Mouse (Mus musculus) heart, embryonic 16.5 days (tissue): ENCODE measurements around the gene Cggbp1. TPM values are rescaled to one million over a fixed set of nuclear protein-coding genes. Genes with fewer than 3 reads are reported as not detected.
A peak's percentile ranks its signal among the peaks of the same experiment; 100 is the strongest.
"Not testable (repeated sequence)": the region's sequence is repeated elsewhere in the genome, so short reads cannot be mapped to it uniquely, and the experiment has no call there.

Source experiments
- ATAC-seq: fragments of 200-750 bp; cut with Nextera tagmentation; replicated peaks from 2 replicates; pipeline ENCODE4 v1.8.0; 2017; ENCODE audit warnings: moderate number of reproducible peaks; ENCODE audit not compliant: insufficient read depth, low FRiP score; ENCODE audit errors: extremely low read depth
- H3K27ac ChIP-seq: fragments of 300-500 bp; sonication (generic); 2 replicates; pipeline ENCODE4 v1.5.1; 2014; ENCODE audit warnings: mild to moderate bottlenecking, low read length, control low read depth, moderate library complexity
- H3K27me3 ChIP-seq: fragments of 300-500 bp; sonication (generic); 2 replicates; pipeline ENCODE4 v1.6.1; 2014; ENCODE audit warnings: low read length, mixed read lengths; ENCODE audit not compliant: control insufficient read depth, insufficient read depth
- H3K36me3 ChIP-seq: fragments of 300-500 bp; sonication (generic); 2 replicates; pipeline ENCODE4 v1.6.1; 2014; ENCODE audit not compliant: control insufficient read depth, insufficient read depth
- H3K4me1 ChIP-seq: fragments of 300-500 bp; sonication (generic); 2 replicates; pipeline ENCODE4 v1.6.1; 2014; ENCODE audit warnings: low read length, mixed read lengths; ENCODE audit not compliant: control insufficient read depth, insufficient read depth
- H3K4me2 ChIP-seq: fragments of 300-500 bp; sonication (generic); 2 replicates; pipeline ENCODE4 v1.6.1; 2014; ENCODE audit warnings: low read depth, mild to moderate bottlenecking, control low read depth, low read length
- H3K4me3 ChIP-seq: fragments of 300-500 bp; sonication (generic); 2 replicates; pipeline ENCODE4 v1.5.1; 2014; ENCODE audit warnings: mild to moderate bottlenecking, control low read depth, low read length
- H3K9ac ChIP-seq: fragments of 300-500 bp; sonication (generic); 2 replicates; pipeline ENCODE4 v1.6.1; 2014; ENCODE audit warnings: low read length, control low read depth
- H3K9me3 ChIP-seq: fragments of 300-500 bp; sonication (generic); replicated peaks from 2 replicates; pipeline ENCODE4 v1.6.1; 2016; ENCODE audit warnings: low read length; ENCODE audit not compliant: control insufficient read depth
- WGBS: fragments of 180-500 bp; shearing (Covaris S2); extraction: QIAGEN DNeasy Blood & Tissue Kit; methylation state at CpG from one replicate; pipeline ENCODE4 v1.1.7; 2014; 5-methylcytosine and 5-hydroxymethylcytosine counted together
- polyA plus RNA-seq: library from polyadenylated mRNA; unstranded; fragments of >200 nt; fragmentation: Nextera tagmentation; extraction: Ambion mirVana; gene quantifications from 2 replicates; pipeline ENCODE4 v1.2.1, GENCODE M21; 2015

The Cggbp1 gene
- polyA plus RNA-seq, 1 experiment from 2014 or later: 52.2 TPM

DNA sequence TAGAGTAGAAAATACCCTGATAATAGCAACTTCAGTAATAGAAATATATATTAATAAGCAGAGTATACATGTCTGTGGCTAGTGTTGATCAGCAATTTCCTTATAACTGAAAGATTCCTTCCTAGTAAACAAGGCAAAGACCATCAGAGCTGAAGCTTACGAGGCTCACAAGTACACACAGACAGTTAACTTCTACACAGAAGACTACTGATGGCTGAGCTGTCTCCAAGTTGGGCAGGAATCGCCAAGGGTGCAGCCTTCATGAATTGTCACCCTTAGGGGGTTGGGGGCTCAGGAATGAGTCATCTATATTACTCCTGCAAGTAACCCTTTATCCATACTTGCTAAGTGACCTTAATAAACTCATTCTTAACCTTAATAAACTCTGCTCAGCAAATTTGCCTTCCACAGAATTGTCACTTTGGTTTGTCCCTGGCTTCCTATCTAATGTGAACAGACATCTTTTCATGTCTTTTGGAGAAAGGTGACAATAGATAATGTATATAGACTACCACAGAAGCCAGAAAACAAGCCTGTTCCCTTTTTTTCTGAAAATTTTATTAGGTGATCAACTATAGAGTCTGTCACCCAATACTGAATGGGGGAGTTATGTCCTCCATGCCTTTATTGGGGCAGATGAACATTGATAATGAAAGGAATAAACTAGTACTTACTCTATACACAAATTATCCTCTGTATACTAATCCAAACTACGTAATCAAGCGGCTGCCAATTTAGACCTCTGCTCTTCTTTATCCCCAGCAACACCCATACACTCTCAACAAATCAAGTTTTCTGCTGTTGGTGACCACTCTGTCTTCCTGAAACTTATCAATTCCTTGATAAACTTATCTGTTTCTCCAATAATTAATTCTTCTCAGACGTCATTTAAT lies 10.1 kb upstream of the Cggbp1 start:
- 85% methylated on average over 5 of the region's 5 CpGs for WGBS
- Histone ChIP-seq H3K4me3 (no peak overlapping the region), H3K9me3 (no peaks in the 10 kb centered on the region), H3K4me1 (peaks cover 3% of the 10 kb centered on the region; the same call in 1 of the 2 replicates), H3K9ac (no peak overlapping the region), H3K27me3 (no peaks in the 10 kb centered on the region), H3K4me2 (no peak overlapping the region), H3K27ac (no peak overlapping the region), H3K36me3 (no peaks in the 10 kb centered on the region)
- no peak for ATAC-seq

DNA sequence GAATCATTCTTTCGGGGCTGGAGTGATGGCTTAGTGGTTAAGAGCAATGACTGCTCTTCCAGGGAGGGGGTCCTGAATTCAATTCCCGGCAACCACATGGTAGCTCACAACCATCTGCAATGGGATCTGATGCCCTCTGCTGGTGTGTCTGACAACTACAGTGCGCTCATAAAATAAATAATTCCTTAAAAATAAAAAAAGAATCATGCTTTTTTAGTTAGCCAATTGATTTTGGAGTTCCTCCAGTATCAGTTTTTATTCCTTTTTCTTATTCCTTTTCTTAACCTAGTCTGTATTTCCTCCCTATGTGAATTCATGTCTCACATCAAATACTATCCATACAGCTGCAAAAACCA lies 9.4 kb upstream of the Cggbp1 start:
- H3K4me3 ChIP-seq: no peak overlapping the region
- ATAC-seq: no peak
- 94% methylated on average over 3 of the region's 3 CpGs for WGBS
- H3K4me1 ChIP-seq: peaks cover 3% of the 10 kb centered on the region; the same call in 1 of the 2 replicates
- H3K9me3 ChIP-seq: no peaks in the 10 kb centered on the region
- H3K9ac ChIP-seq: no peak overlapping the region
- H3K27me3 ChIP-seq: no peaks in the 10 kb centered on the region
- no peaks in the 10 kb centered on the region for H3K36me3 ChIP-seq
- H3K4me2 ChIP-seq: no peak overlapping the region
- H3K27ac ChIP-seq: no peak overlapping the region

DNA sequence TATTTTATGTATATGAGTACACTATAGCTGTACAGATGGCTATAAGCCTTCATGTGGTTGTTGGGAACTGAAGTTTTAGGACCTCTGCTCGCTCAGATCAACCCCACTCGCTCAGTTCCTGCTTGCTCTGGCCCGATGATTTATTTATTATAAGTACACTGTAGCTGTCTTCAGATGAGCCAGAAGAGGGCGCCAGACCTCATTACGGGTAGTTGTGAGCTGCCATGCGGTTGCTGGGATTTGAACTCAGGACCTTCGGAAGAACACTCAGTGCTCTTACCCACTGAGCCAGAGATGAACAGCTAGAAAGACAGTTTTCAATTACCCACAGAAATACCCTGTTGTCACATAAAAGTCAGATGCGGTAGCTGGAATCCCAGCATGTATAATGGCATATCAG lies 5.8 kb upstream of the Cggbp1 start:
- ATAC-seq: no peak
- WGBS: 89% methylated on average over 8 of the region's 8 CpGs

DNA sequence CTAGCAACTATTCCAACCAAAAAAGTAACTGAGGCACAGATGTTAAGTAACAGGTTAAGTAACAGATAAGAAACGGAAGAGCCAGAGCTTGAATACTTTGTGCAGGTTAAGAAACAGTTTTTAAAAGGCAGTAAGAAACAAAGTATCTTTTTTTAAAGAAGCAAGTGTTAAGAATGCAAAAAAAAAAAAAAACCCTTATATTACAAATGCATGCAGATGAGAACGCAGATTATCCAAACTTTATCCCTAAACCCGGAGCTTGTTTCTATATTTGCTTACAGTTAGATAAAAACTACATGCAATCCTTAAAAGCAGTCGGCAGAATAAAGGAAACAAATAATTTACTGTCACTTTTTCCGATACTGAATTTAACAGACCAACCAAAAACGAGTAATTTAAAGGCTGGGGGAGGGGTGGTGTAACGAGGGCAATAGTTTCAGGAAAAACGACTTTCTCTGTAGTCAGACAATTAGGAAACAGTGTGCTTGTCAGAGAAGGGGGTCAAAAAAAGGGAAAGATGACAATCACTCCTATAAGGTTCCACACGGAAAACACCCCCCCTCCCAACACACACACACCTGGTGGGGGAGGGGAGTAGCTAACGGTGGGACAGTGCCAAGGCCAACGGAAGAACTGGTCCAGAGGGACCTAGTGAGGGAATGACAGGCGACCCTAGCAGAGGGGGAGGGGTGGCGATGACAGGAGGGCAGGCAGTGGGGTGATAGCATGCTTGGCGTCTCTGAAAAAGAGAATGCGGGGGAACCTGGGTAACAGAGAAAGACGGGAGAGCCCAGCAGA lies 1.3 kb upstream of the Cggbp1 start:
- no peaks in the 10 kb centered on the region for H3K27me3 ChIP-seq
- H3K4me2 ChIP-seq: peak overlapping the region; percentile 82
- no peak for ATAC-seq
- peak overlapping the region; percentile 97 for H3K27ac ChIP-seq
- H3K4me3 ChIP-seq: peak overlapping the region; percentile 85
- peak overlapping the region; percentile 92 for H3K9ac ChIP-seq
- peaks cover 4% of the 10 kb centered on the region for H3K36me3 ChIP-seq
- no peaks in the 10 kb centered on the region for H3K9me3 ChIP-seq
- H3K4me1 ChIP-seq: peaks cover 13% of the 10 kb centered on the region
- WGBS: 1% methylated on average over 16 of the region's 16 CpGs

More for the DNA sequence above, 5.8 kb upstream of the Cggbp1 start:
- peaks cover 7% of the 10 kb centered on the region for H3K4me1 ChIP-seq
- H3K27ac ChIP-seq: no peak overlapping the region
- no peak overlapping the region for H3K4me3 ChIP-seq
- no peak overlapping the region for H3K9ac ChIP-seq
- H3K9me3 ChIP-seq: no peaks in the 10 kb centered on the region
- H3K27me3 ChIP-seq: no peaks in the 10 kb centered on the region
- no peak overlapping the region for H3K4me2 ChIP-seq
- H3K36me3 ChIP-seq: no peaks in the 10 kb centered on the region

DNA sequence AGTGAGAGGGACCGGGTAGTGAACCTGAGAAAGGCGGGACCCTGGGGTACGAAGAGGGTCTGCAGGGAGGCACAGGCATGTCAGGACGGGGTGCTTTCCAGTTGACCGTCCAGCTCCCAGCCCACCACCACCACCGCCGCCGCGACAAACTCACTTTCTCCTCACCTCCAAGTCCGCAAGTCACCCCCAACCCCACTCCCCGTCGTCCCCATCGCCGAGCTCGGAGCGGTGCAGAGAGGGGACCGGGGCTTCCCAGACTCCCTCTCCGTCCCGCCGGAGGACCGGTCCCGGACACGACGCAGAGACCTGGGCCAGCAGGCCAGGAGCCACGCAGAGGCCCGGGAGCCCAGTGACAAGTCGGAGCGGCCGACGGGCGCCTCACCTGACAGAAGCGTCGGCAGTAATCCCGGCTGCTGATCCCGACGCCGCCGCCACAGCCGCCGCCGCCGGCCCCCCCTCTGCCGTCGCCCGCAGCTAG lies 672 bp upstream of the Cggbp1 start:
- Histone ChIP-seq H3K4me1 (peaks cover 13% of the 10 kb centered on the region), H3K4me2 (peak overlapping the region; percentile 82), H3K4me3 (peak overlapping the region; percentile 85), H3K9ac (peak overlapping the region; percentile 92), H3K9me3 (no peaks in the 10 kb centered on the region), H3K36me3 (peaks cover 9% of the 10 kb centered on the region), H3K27me3 (no peaks in the 10 kb centered on the region), H3K27ac (peak overlapping the region; percentile 97)
- under 1% methylated on average over 34 of the region's 45 CpGs for WGBS
- peak; percentile 10 for ATAC-seq

DNA sequence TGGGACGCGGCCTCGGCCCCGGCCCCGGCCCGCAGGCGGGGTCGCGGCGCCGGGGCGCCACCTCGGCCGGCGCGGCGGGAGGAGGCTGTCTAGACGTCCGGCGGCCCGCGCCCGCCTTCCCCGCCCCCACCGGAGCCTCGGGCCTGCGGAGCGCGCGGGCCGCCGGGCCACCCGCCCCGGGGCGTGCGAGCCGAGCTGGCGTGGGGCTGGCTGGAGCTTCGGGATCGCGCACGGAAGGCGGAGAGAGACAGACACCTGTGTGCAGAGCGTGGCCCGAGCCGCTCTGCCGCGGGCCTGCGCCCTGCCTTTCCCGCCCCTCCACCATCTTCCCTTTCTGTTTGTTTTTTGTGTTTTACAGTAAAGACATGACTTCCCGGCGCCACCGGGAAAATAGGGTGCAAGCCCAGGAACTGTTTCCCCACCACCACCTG lies 660 bp downstream of the Cggbp1 start:
- Histone ChIP-seq H3K27me3 (no peaks in the 10 kb centered on the region), H3K4me1 (peaks cover 13% of the 10 kb centered on the region), H3K9me3 (no peaks in the 10 kb centered on the region), H3K9ac (peak overlapping the region; percentile 95), H3K4me2 (peak overlapping the region; percentile 84), H3K4me3 (peak overlapping the region; percentile 85), H3K27ac (peak overlapping the region; percentile 99), H3K36me3 (peaks cover 14% of the 10 kb centered on the region)
- under 1% methylated on average over 51 of the region's 53 CpGs for WGBS
- peak; percentile 26 for ATAC-seq

DNA sequence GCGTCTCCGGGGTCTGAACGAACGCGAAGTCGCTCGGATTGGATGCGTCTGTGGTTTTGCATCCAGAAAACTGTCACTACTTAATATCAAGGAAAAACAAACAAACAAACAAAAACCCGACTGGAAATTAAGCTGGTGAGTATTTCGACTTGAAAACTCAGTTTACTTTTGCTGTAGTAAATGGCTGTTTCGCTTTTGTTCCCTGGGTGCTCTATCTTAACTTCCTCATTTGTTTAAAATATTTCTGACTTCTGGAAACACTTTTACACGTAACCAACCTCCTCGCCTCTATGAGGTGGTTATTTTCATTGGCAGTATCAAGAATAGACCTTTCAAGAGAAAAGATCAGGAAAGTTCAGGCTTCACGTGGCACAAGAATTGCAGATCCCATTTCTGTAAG lies 1.1 kb downstream of the Cggbp1 start:
- Histone ChIP-seq H3K4me2 (peak overlapping the region; percentile 84), H3K4me3 (peak overlapping the region; percentile 85), H3K9ac (peak overlapping the region; percentile 95), H3K36me3 (peaks cover 15% of the 10 kb centered on the region), H3K27me3 (no peaks in the 10 kb centered on the region), H3K9me3 (no peaks in the 10 kb centered on the region), H3K4me1 (peaks cover 13% of the 10 kb centered on the region), H3K27ac (peak overlapping the region; percentile 99)
- 2% methylated on average over 14 of the region's 14 CpGs for WGBS
- no peak for ATAC-seq

DNA sequence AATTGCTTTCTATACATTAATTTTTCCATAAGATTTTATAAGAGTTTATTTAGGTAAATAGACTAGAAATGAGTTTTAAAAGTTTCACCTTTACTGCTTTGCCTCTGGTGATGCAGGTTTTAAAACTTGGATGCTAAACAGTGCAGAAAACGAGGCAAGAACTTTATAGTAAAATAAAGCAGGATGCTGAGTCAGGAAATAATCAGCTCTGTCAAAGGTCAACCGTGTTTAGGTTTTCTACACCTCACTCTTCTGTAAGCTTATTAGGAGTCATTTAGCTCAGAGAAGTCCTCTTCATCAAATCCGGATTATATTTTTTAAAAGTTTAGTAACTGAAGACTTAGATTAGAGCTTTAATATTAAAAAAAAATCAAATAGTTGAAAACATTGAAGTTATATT lies 5.2 kb downstream of the Cggbp1 start:
- 88% methylated on average over 3 of the region's 3 CpGs for WGBS
- H3K9ac ChIP-seq: no peak overlapping the region
- ATAC-seq: no peak
- peaks cover 8% of the 10 kb centered on the region for H3K4me1 ChIP-seq
- H3K36me3 ChIP-seq: peaks cover 15% of the 10 kb centered on the region
- H3K27ac ChIP-seq: no peak overlapping the region
- H3K4me3 ChIP-seq: no peak overlapping the region
- no peaks in the 10 kb centered on the region for H3K9me3 ChIP-seq
- H3K27me3 ChIP-seq: no peaks in the 10 kb centered on the region
- no peak overlapping the region for H3K4me2 ChIP-seq

DNA sequence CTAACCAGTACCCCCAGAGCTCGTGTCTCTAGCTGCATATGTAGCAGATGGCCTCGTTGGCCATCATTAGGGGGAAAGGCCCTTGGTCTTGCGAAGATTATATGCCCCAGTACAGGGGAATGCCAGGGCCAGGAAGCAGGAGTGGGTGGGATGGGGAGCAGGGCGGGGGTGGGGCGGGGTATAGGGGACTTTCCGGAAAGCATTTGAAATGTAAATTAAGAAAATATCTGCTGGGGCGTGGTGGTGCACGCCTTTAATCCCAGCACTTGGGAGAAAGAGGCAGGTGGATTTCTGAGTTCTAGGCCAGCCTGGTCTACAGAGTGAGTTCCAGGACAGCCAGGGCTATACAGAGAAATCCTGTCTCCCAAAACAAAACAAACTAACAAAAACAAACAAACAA lies 14.0 kb downstream of the Cggbp1 start:
- H3K4me2 ChIP-seq, ATAC-seq, H3K36me3 ChIP-seq, H3K9me3 ChIP-seq, H3K4me3 ChIP-seq, H3K4me1 ChIP-seq, H3K27me3 ChIP-seq, H3K9ac ChIP-seq, H3K27ac ChIP-seq: not testable (repeated sequence)
- 89% methylated on average over 8 of the region's 8 CpGs for WGBS
